In genomic region chr6:124847305-124847704, GRCm38 (mm10) we compare ENCODE assay signal across 7 mouse cellular contexts. TPM values are rescaled to one million over a fixed set of nuclear protein-coding genes. Genes with fewer than 3 reads are reported as not detected.
DNase-seq lines count a peak whose midpoint lies in the region; ATAC-seq lines count a peak whose summit lies in the region.

No protein-coding gene starts in this region.

- H3K4me3 ChIP-seq in embryonic facial prominence, embryonic 10.5 days: peak overlapping the region; percentile 13; the same call in 1 of the 2 replicates
- no peak overlapping the region for H3K4me3 ChIP-seq in limb, embryonic 10.5 days
- H3K4me3 ChIP-seq in midbrain, embryonic 14.5 days (replicated peaks; ENCODE audit: low read depth, low read length): no peak overlapping the region

- WGBS in embryonic facial prominence, embryonic 10.5 days: 11% methylated on average over 9 of the region's 9 CpGs
- WGBS in limb, embryonic 10.5 days: 15% methylated on average over 9 of the region's 9 CpGs
- 3% methylated on average over 9 of the region's 9 CpGs for WGBS in midbrain, embryonic 14.5 days

- peak; percentile 84 for ATAC-seq in midbrain, embryonic 14.5 days (ENCODE audit: low FRiP score, low TSS enrichment)

- H3K4me2 ChIP-seq in midbrain, embryonic 14.5 days (ENCODE audit: low read length): 0 out of 2 replicates have a peak overlapping the region, but pooled peaks have one; percentile 14

- peak; percentile 95 for DNase-seq in adrenal gland, postnatal 10 days
- peak; percentile 96 for DNase-seq in embryonic facial prominence, embryonic 10.5 days (ENCODE audit: low spot score)
- DNase-seq in heart, adult 18-20 months: peak; percentile 90 to 98
- DNase-seq in kidney, adult 18-20 months: peak; percentile 93
- peak; percentile 98 for DNase-seq in limb, embryonic 10.5 days (ENCODE audit: low spot score)
- DNase-seq in midbrain, embryonic 14.5 days: peak; percentile 97
- peak; percentile 67 to 91 for DNase-seq in spleen, adult 18-20 months

- peaks cover 43% of the 10 kb centered on the region for H3K36me3 ChIP-seq in embryonic facial prominence, embryonic 10.5 days (replicated peaks)
- H3K36me3 ChIP-seq in limb, embryonic 10.5 days: peaks cover 57% of the 10 kb centered on the region
- H3K36me3 ChIP-seq in midbrain, embryonic 14.5 days (ENCODE audit: control insufficient read depth, insufficient read depth, low read length): peaks cover 21% of the 10 kb centered on the region

- peaks cover 10% of the 10 kb centered on the region for H3K4me1 ChIP-seq in embryonic facial prominence, embryonic 10.5 days
- peaks cover 4% of the 10 kb centered on the region; the same call in 1 of the 2 replicates for H3K4me1 ChIP-seq in limb, embryonic 10.5 days
- no peaks in the 10 kb centered on the region for H3K4me1 ChIP-seq in midbrain, embryonic 14.5 days (ENCODE audit: control insufficient read depth, insufficient read depth, low read length)

- no peaks in the 10 kb centered on the region for H3K9me3 ChIP-seq in embryonic facial prominence, embryonic 10.5 days
- H3K9me3 ChIP-seq in limb, embryonic 10.5 days (replicated peaks): no peaks in the 10 kb centered on the region
- H3K9me3 ChIP-seq in midbrain, embryonic 14.5 days (ENCODE audit: control insufficient read depth, low read length): no peaks in the 10 kb centered on the region

- no peaks in the 10 kb centered on the region for H3K27me3 ChIP-seq in embryonic facial prominence, embryonic 10.5 days (replicated peaks; ENCODE audit: low read depth, poor library complexity, severe bottlenecking)
- H3K27me3 ChIP-seq in limb, embryonic 10.5 days (ENCODE audit: low read depth, poor library complexity, severe bottlenecking): no peaks in the 10 kb centered on the region
- H3K27me3 ChIP-seq in midbrain, embryonic 14.5 days (ENCODE audit: control insufficient read depth, insufficient read depth, low read length): no peaks in the 10 kb centered on the region

- 0 out of 2 replicates have a peak overlapping the region, but pooled peaks have one; percentile 11 for H3K27ac ChIP-seq in embryonic facial prominence, embryonic 10.5 days (replicated peaks)
- H3K27ac ChIP-seq in limb, embryonic 10.5 days: no peak overlapping the region
- H3K27ac ChIP-seq in midbrain, embryonic 14.5 days (replicated peaks; ENCODE audit: low read depth, low read length): peak overlapping the region; percentile 63

- no peak overlapping the region for H3K9ac ChIP-seq in midbrain, embryonic 14.5 days (replicated peaks; ENCODE audit: low read length)

RNA-seq across cellular contexts. Expression of gene Gnb3, which starts 7.2 kb away (rescaled TPM):
- 1 to 10 TPM; 7.5 to 9.7 TPM for total RNA-seq in adrenal gland, postnatal 10 days (2021)
- 0.60 and 0.97 TPM in 2 replicates for polyA plus RNA-seq in embryonic facial prominence, embryonic 10.5 days (2016; fragmentation: Nextera tagmentation; extraction: Ambion mirVana)
- total RNA-seq in heart, adult 18-20 months (2021): 10 to 100 TPM; 14.1 to 14.6 TPM
- 0.34 and 0.35 TPM in 2 replicates for polyA plus RNA-seq in limb, embryonic 10.5 days (2016; fragmentation: Nextera tagmentation; extraction: Ambion mirVana)
- polyA plus RNA-seq in midbrain, embryonic 14.5 days (2014; fragmentation: Nextera tagmentation; extraction: Ambion mirVana): 1.7 and 4.5 TPM in 2 replicates

RNA-seq across cellular contexts. Expression of gene P3h3, which starts 10.2 kb away (rescaled TPM):
- total RNA-seq in adrenal gland, postnatal 10 days (2021): 10 to 100 TPM; 26.6 to 29.6 TPM
- 12.2 and 17.0 TPM in 2 replicates for polyA plus RNA-seq in embryonic facial prominence, embryonic 10.5 days (2016; fragmentation: Nextera tagmentation; extraction: Ambion mirVana)
- total RNA-seq in heart, adult 18-20 months (2021): 1 to 10 TPM; 8.2 to 8.3 TPM
- polyA plus RNA-seq in limb, embryonic 10.5 days (2016; fragmentation: Nextera tagmentation; extraction: Ambion mirVana): 17.3 and 26.8 TPM in 2 replicates
- polyA plus RNA-seq in midbrain, embryonic 14.5 days (2014; fragmentation: Nextera tagmentation; extraction: Ambion mirVana): 13.9 and 15.7 TPM in 2 replicates

RNA-seq across cellular contexts. Expression of gene Gpr162, which starts 16.5 kb away (rescaled TPM):
- total RNA-seq in adrenal gland, postnatal 10 days (2021): 1 to 10 TPM; 3.5 to 5.2 TPM
- 1.3 and 1.4 TPM in 2 replicates for polyA plus RNA-seq in embryonic facial prominence, embryonic 10.5 days (2016; fragmentation: Nextera tagmentation; extraction: Ambion mirVana)
- total RNA-seq in heart, adult 18-20 months (2021): under 1 TPM; 0.36 to 0.84 TPM
- 0.59 and 1.2 TPM in 2 replicates for polyA plus RNA-seq in limb, embryonic 10.5 days (2016; fragmentation: Nextera tagmentation; extraction: Ambion mirVana)
- polyA plus RNA-seq in midbrain, embryonic 14.5 days (2014; fragmentation: Nextera tagmentation; extraction: Ambion mirVana): 14.7 and 34.9 TPM in 2 replicates

RNA-seq across cellular contexts. Expression of gene Cdca3, which starts 18.0 kb away (rescaled TPM):
- total RNA-seq in adrenal gland, postnatal 10 days (2021): 10 to 100 TPM; 26.3 to 28.8 TPM
- polyA plus RNA-seq in embryonic facial prominence, embryonic 10.5 days (2016; fragmentation: Nextera tagmentation; extraction: Ambion mirVana): 225 and 238 TPM in 2 replicates
- under 1 TPM; 0.54 to 0.55 TPM for total RNA-seq in heart, adult 18-20 months (2021)
- polyA plus RNA-seq in limb, embryonic 10.5 days (2016; fragmentation: Nextera tagmentation; extraction: Ambion mirVana): 243 and 250 TPM in 2 replicates
- polyA plus RNA-seq in midbrain, embryonic 14.5 days (2014; fragmentation: Nextera tagmentation; extraction: Ambion mirVana): 25.0 and 43.7 TPM in 2 replicates

RNA-seq across cellular contexts. Expression of gene Usp5, which starts 18.0 kb away (rescaled TPM):
- 100 to 1,000 TPM in 1 of 2 experiments, 10 to 100 TPM in 1; 89.2 to 111 TPM for total RNA-seq in adrenal gland, postnatal 10 days (2021)
- polyA plus RNA-seq in embryonic facial prominence, embryonic 10.5 days (2016; fragmentation: Nextera tagmentation; extraction: Ambion mirVana): 191 and 212 TPM in 2 replicates
- total RNA-seq in heart, adult 18-20 months (2021): 10 to 100 TPM; 74.6 to 78.6 TPM
- polyA plus RNA-seq in limb, embryonic 10.5 days (2016; fragmentation: Nextera tagmentation; extraction: Ambion mirVana): 200 and 209 TPM in 2 replicates
- 184 and 191 TPM in 2 replicates for polyA plus RNA-seq in midbrain, embryonic 14.5 days (2014; fragmentation: Nextera tagmentation; extraction: Ambion mirVana)
